Mouse (Mus musculus) CH12.LX (cell line): ENCODE data around the gene Mlph. TPM values are rescaled to one million over a fixed set of nuclear protein-coding genes. Genes with fewer than 3 reads are reported as not detected.

ENCODE experiments used
- DNase-seq: peaks from one replicate; pipeline ENCODE4 v3.0.0-alpha.2; 2013; ENCODE audit errors: extremely low read depth
- H3K27ac ChIP-seq: 2 replicates; pipeline ENCODE4 v1.5.1; 2012; ENCODE audit warnings: low read depth, mild to moderate bottlenecking, control low read depth, moderate library complexity; ENCODE audit not compliant: insufficient read depth
- H3K27me3 ChIP-seq: replicated peaks from 2 replicates; pipeline ENCODE3; 2012; ENCODE audit warnings: inconsistent platforms
- H3K36me3 ChIP-seq, 2 experiments: replicated peaks in 1 of 2; 2 replicates each; pipeline versions ENCODE3 to v1.6.1; 2012; ENCODE audit warnings: inconsistent platforms in 1 of 2, low read length in 1 of 2, mild to moderate bottlenecking in 1 of 2, mixed read lengths in 1 of 2, moderate library complexity in 1 of 2; ENCODE audit not compliant: control insufficient read depth in 1 of 2, insufficient read depth in 1 of 2
- H3K4me1 ChIP-seq, 2 experiments: 2 replicates each; pipeline ENCODE4 v1.6.1; 2012; ENCODE audit warnings: inconsistent platforms in 1 of 2, moderate library complexity in 1 of 2; ENCODE audit not compliant: insufficient read depth in 2 of 2, control insufficient read depth in 1 of 2
- H3K4me2 ChIP-seq: 2 replicates; pipeline ENCODE4 v1.6.1; 2012; ENCODE audit warnings: low read depth, mild to moderate bottlenecking, control low read depth; ENCODE audit not compliant: poor library complexity, insufficient read depth, severe bottlenecking
- H3K4me3 ChIP-seq, 3 experiments: fragments of 150-350 bp in 1 of 3; sonication (generic) in 1 of 3; replicated peaks in 1 of 3; 2 replicates each; pipeline versions ENCODE3 to v1.5.1; 2011 to 2012; ENCODE audit warnings: low read depth in 2 of 3, low read length in 2 of 3, mild to moderate bottlenecking in 2 of 3, moderate library complexity in 2 of 3, control low read depth in 1 of 3, improper control_type of control experiment in 1 of 3, inconsistent platforms in 1 of 3, mixed read lengths in 1 of 3; ENCODE audit not compliant: poor library complexity in 1 of 3
- H3K79me2 ChIP-seq: replicated peaks from 2 replicates; pipeline ENCODE4 v1.6.1; 2012; ENCODE audit warnings: mild to moderate bottlenecking, moderate library complexity; ENCODE audit not compliant: control insufficient read depth, poor library complexity, insufficient read depth, severe bottlenecking; ENCODE audit errors: extremely low read depth
- H3K9ac ChIP-seq: 2 replicates; pipeline ENCODE4 v1.6.1; 2012; ENCODE audit warnings: low read depth, mild to moderate bottlenecking, control low read depth, moderate library complexity; ENCODE audit not compliant: insufficient read depth
- H3K9me3 ChIP-seq: replicated peaks from 2 replicates; pipeline ENCODE3; 2012; ENCODE audit warnings: low read length, inconsistent platforms, mixed read lengths
- BHLHE40 ChIP-seq: IDR thresholded peaks from 2 replicates; pipeline ENCODE4 v1.6.1; 2011; ENCODE audit warnings: mild to moderate bottlenecking, low read depth, low read length, improper control_type of control experiment
- CTCF ChIP-seq, 2 experiments: IDR thresholded peaks in 1 of 2; conservative IDR thresholded peaks in 1 of 2; 2 replicates each; pipeline ENCODE4 v1.5.1; 2011 to 2012; ENCODE audit warnings: low read depth in 2 of 2, low read length in 2 of 2, improper control_type of control experiment in 1 of 2, inconsistent platforms in 1 of 2, mild to moderate bottlenecking in 1 of 2, moderate library complexity in 1 of 2
- E2F4 ChIP-seq: IDR thresholded peaks from 2 replicates; pipeline ENCODE4 v1.6.1; 2011; ENCODE audit warnings: low read depth, low read length, improper control_type of control experiment; ENCODE audit not compliant: insufficient replicate concordance
- ELF1 ChIP-seq: IDR thresholded peaks from 2 replicates; pipeline ENCODE4 v1.6.1; 2014; ENCODE audit warnings: low read depth, mild to moderate bottlenecking, inconsistent platforms, low read length, improper control_type of control experiment
- EP300 ChIP-seq: IDR thresholded peaks from 2 replicates; pipeline ENCODE4 v1.6.1; 2011; ENCODE audit warnings: low read length, improper control_type of control experiment
- ETS1 ChIP-seq: conservative IDR thresholded peaks from 2 replicates; pipeline ENCODE4 v1.6.1; 2012; ENCODE audit warnings: low read depth, mild to moderate bottlenecking, inconsistent platforms, low read length, improper control_type of control experiment, moderate library complexity
- GABPA ChIP-seq: IDR thresholded peaks from 2 replicates; pipeline ENCODE4 v1.6.1; 2012; ENCODE audit warnings: low read depth, low read length, improper control_type of control experiment, inconsistent platforms; ENCODE audit not compliant: insufficient replicate concordance
- HCFC1 ChIP-seq: IDR thresholded peaks from 2 replicates; pipeline ENCODE4 v1.6.1; 2012; ENCODE audit warnings: low read depth, mild to moderate bottlenecking, inconsistent platforms, low read length, improper control_type of control experiment
- IRF4 ChIP-seq: IDR thresholded peaks from 2 replicates; pipeline ENCODE4 v1.6.1; 2014; ENCODE audit warnings: low read depth, mild to moderate bottlenecking, inconsistent platforms, low read length, improper control_type of control experiment
- JUN ChIP-seq: IDR thresholded peaks from 2 replicates; pipeline ENCODE4 v1.6.1; 2011; ENCODE audit warnings: low read depth, mild to moderate bottlenecking, low read length, improper control_type of control experiment, moderate library complexity; ENCODE audit not compliant: insufficient read depth
- JUND ChIP-seq: conservative IDR thresholded peaks from 2 replicates; pipeline ENCODE4 v1.6.1; 2011; ENCODE audit warnings: low read depth, low read length, improper control_type of control experiment
- KAT2A ChIP-seq: IDR thresholded peaks from 2 replicates; pipeline ENCODE4 v1.6.1; 2012; ENCODE audit warnings: low read length, improper control_type of control experiment, inconsistent platforms; ENCODE audit not compliant: insufficient replicate concordance
- MAFK ChIP-seq: IDR thresholded peaks from 2 replicates; pipeline ENCODE4 v1.6.1; 2011; ENCODE audit warnings: low read length, improper control_type of control experiment; ENCODE audit not compliant: insufficient replicate concordance
- MAZ ChIP-seq: IDR thresholded peaks from 2 replicates; pipeline ENCODE4 v1.6.1; 2012; ENCODE audit warnings: low read depth, mild to moderate bottlenecking, inconsistent platforms, low read length, improper control_type of control experiment, moderate library complexity
- MXI1 ChIP-seq: IDR thresholded peaks from 2 replicates; pipeline ENCODE4 v1.6.1; 2011; ENCODE audit warnings: mild to moderate bottlenecking, low read depth, low read length, improper control_type of control experiment
- MYC ChIP-seq: IDR thresholded peaks from 2 replicates; pipeline ENCODE4 v1.6.1; 2011; ENCODE audit warnings: low read depth, mild to moderate bottlenecking, improper control_type of control experiment, low read length
- NELFE ChIP-seq: IDR thresholded peaks from 2 replicates; pipeline ENCODE4 v1.6.1; 2011; ENCODE audit warnings: low read depth, low read length, improper control_type of control experiment
- NRF1 ChIP-seq: IDR thresholded peaks from 2 replicates; pipeline ENCODE4 v1.6.1; 2014; ENCODE audit warnings: low read depth, mild to moderate bottlenecking, inconsistent platforms, low read length, improper control_type of control experiment, moderate library complexity
- PAX5 ChIP-seq: IDR thresholded peaks from 2 replicates; pipeline ENCODE4 v1.6.1; 2012; ENCODE audit warnings: low read length, inconsistent platforms, mixed read lengths
- POLR2AphosphoS2 ChIP-seq: IDR thresholded peaks from 2 replicates; pipeline ENCODE4 v1.6.1; 2011; ENCODE audit warnings: low read depth, low read length, improper control_type of control experiment
- RCOR1 ChIP-seq: conservative IDR thresholded peaks from 2 replicates; pipeline ENCODE4 v1.6.1; 2012; ENCODE audit warnings: low read depth, mild to moderate bottlenecking, inconsistent platforms, low read length, improper control_type of control experiment
- SIN3A ChIP-seq: IDR thresholded peaks from 2 replicates; pipeline ENCODE4 v1.6.1; 2012; ENCODE audit warnings: low read length, improper control_type of control experiment, inconsistent platforms
- TBP ChIP-seq: conservative IDR thresholded peaks from 2 replicates; pipeline ENCODE4 v1.6.1; 2011; ENCODE audit warnings: low read depth, low read length, improper control_type of control experiment
- UBTF ChIP-seq: IDR thresholded peaks from 2 replicates; pipeline ENCODE4 v1.6.1; 2012; ENCODE audit warnings: low read depth, mild to moderate bottlenecking, inconsistent platforms, low read length, improper control_type of control experiment, moderate library complexity
- USF1 ChIP-seq: IDR thresholded peaks from 2 replicates; pipeline ENCODE4 v1.6.1; 2014; ENCODE audit warnings: low read depth, mild to moderate bottlenecking, inconsistent platforms, low read length, improper control_type of control experiment
- USF2 ChIP-seq: conservative IDR thresholded peaks from 2 replicates; pipeline ENCODE4 v1.6.1; 2011; ENCODE audit warnings: low read depth, low read length, improper control_type of control experiment
- ZC3H11A ChIP-seq: IDR thresholded peaks from 2 replicates; pipeline ENCODE4 v1.6.1; 2012; ENCODE audit warnings: low read depth, mild to moderate bottlenecking, inconsistent platforms, low read length, improper control_type of control experiment
- ZMIZ1 ChIP-seq: IDR thresholded peaks from 2 replicates; pipeline ENCODE4 v1.6.1; 2012; ENCODE audit warnings: low read depth, mild to moderate bottlenecking, inconsistent platforms, low read length, improper control_type of control experiment
- dilution Hi-C: fragments of 300-500 bp; cut with MboI; formaldehyde crosslinking; loops from 2 replicates; pipeline ENCODE4 v1.14.3; 2020; ENCODE audit warnings: low sequenced_read_pairs; ENCODE audit not compliant: extremely low pct_unique_long_range_greater_than_20kb, extremely low pct_ligation_motif_present
- in situ Hi-C: fragments of 300-500 bp; cut with MboI; formaldehyde crosslinking; loops from 3 replicates; pipeline ENCODE4 v1.14.3; 2019; ENCODE audit warnings: low sequenced_read_pairs, low pct_ligation_motif_present, low pct_unique_long_range_greater_than_20kb, mixed read lengths
- polyA plus RNA-seq: library from polyadenylated mRNA; unstranded; fragments of >175 nt; gene quantifications from 2 replicates; pipeline ENCODE4 v1.2.1, GENCODE M21; 2012; ENCODE audit warnings: low read depth; ENCODE audit not compliant: insufficient read length
- total RNA-seq, 2 experiments: library from RNA; depleted of rRNA; stranded (reverse); fragments of 300-350 nt in 1 of 2; fragments of >200 nt in 1 of 2; gene quantifications; 2 replicates each; pipeline ENCODE4 v1.2.3; 2012 to 2014

Gene Mlph
- total and polyA plus RNA-seq, 3 experiments, result not detected

DNA sequence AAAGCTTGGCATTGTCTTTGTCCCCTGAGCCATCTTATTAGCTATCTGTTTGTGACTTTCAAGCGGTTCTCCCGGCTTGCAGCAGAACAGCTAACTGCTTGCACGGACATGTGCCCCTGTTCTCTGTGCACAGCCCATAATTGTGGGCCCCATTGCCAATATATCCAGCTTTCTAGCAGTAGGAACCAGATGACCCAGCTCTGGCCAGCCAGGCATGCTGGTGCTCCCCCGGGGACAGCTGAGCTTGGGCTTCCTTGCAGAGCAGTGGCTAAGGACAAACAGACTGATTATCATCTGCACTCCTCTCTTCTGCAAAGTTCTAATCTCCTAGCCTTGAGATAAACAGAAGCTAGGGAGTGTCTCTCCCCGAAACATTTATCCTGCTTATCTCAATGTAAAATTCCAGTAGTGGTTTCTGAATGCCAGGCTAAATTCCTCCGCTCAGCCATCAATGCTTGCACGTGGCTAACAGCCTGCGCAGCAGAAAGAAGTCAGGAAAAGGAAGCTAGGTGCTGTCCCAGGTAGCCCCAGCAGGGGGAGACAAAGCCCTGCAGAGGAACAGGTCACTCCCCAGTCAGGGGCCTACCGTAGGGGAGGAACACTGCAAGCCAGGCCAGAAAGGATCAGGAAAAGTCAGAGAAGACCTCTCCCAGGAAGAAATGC is 58.2 kb downstream of the Mlph start (continued):
- no peak for TF ChIP-seq JUND
- no peak for TF ChIP-seq PAX5
- TF ChIP-seq MXI1, result no peak; the same call in 1 of the 2 replicates
- no peak for TF ChIP-seq KAT2A
- no peak for TF ChIP-seq MAFK
- TF ChIP-seq SIN3A, result no peak
- peak; percentile 82 for TF ChIP-seq ZC3H11A
- TF ChIP-seq POLR2AphosphoS2, result no peak
- TF ChIP-seq ETS1, result no peak
- TF ChIP-seq BHLHE40, result peak; percentile 67
- TF ChIP-seq E2F4, result no peak
- peak; percentile 33; the same call in 1 of the 2 replicates for TF ChIP-seq ELF1
- TF ChIP-seq TBP, result no peak
- TF ChIP-seq UBTF, result no peak
- TF ChIP-seq MAZ, result no peak; the same call in 1 of the 2 replicates
- TF ChIP-seq GABPA, result no peak
- no peak for TF ChIP-seq NELFE
- no peak for TF ChIP-seq EP300
- no peak for TF ChIP-seq IRF4

GRCm38 (mm10) chr1:90973574-90973911 is 58.7 kb downstream of the Mlph start:
- peaks cover 0 to 4% of the 10 kb centered on the region in 2 experiments; a peak in 1 of 4 replicates for H3K4me1 ChIP-seq
- no peak overlapping the region for H3K9ac ChIP-seq
- H3K9me3 ChIP-seq, result no peaks in the 10 kb centered on the region
- dilution Hi-C loops, result no loop called here
- peaks cover 37% of the 10 kb centered on the region for H3K27me3 ChIP-seq
- no peak for DNase-seq
- no peak overlapping the region for H3K27ac ChIP-seq
- no peak overlapping the region for H3K4me3 ChIP-seq
- H3K79me2 ChIP-seq, result no peaks in the 10 kb centered on the region
- in situ Hi-C loops, result loop anchor here (5.0 to 10.0 kb wide), 2 partner anchors 129 to 271 kb away; no protein-coding TSS in a partner anchor
- no peaks in the 10 kb centered on the region for H3K36me3 ChIP-seq
- no peak overlapping the region for H3K4me2 ChIP-seq
- TF ChIP-seq E2F4 (no peak), CTCF (conservative IDR thresholded peaks at IDR 0.05 in 1 of 2, IDR thresholded peaks at IDR 0.05 in 1 of 2; ENCODE audit: low read depth in 2 of 2, low read length in 2 of 2) (no peak), UBTF (no peak), HCFC1 (no peak), GABPA (no peak), ZMIZ1 (no peak), RCOR1 (no peak), USF2 (no peak), USF1 (no peak), EP300 (no peak), MXI1 (no peak), JUND (no peak), JUN (no peak), ELF1 (no peak), TBP (no peak), KAT2A (no peak), POLR2AphosphoS2 (no peak), NRF1 (no peak), SIN3A (no peak), MYC (no peak)
